Mouse (Mus musculus) CH12.LX (cell line): ENCODE measurements at regions not wholly inside any gene's neighbourhood (a gene's known extent, or its start where the extent isn't known, plus 50 kb on each side); places are given as distances from the start of the nearest gene placed in this dataset.

Source experiments
- CHD1 ChIP-seq: IDR thresholded peaks from 2 replicates; pipeline ENCODE4 v1.6.1; 2012; ENCODE audit warnings: low read depth, low read length, improper control_type of control experiment, inconsistent platforms
- CTCF ChIP-seq, 2 experiments: IDR thresholded peaks in 1 of 2; conservative IDR thresholded peaks in 1 of 2; 2 replicates each; pipeline ENCODE4 v1.5.1; 2011 to 2012; ENCODE audit warnings: low read depth in 2 of 2, low read length in 2 of 2, improper control_type of control experiment in 1 of 2, inconsistent platforms in 1 of 2, mild to moderate bottlenecking in 1 of 2, moderate library complexity in 1 of 2
- EP300 ChIP-seq: IDR thresholded peaks from 2 replicates; pipeline ENCODE4 v1.6.1; 2011; ENCODE audit warnings: low read length, improper control_type of control experiment
- KAT2A ChIP-seq: IDR thresholded peaks from 2 replicates; pipeline ENCODE4 v1.6.1; 2012; ENCODE audit warnings: low read length, improper control_type of control experiment, inconsistent platforms; ENCODE audit not compliant: insufficient replicate concordance
- MAFK ChIP-seq: IDR thresholded peaks from 2 replicates; pipeline ENCODE4 v1.6.1; 2011; ENCODE audit warnings: low read length, improper control_type of control experiment; ENCODE audit not compliant: insufficient replicate concordance
- MYC ChIP-seq: IDR thresholded peaks from 2 replicates; pipeline ENCODE4 v1.6.1; 2011; ENCODE audit warnings: low read depth, mild to moderate bottlenecking, improper control_type of control experiment, low read length
- POLR2A ChIP-seq: IDR thresholded peaks from 2 replicates; pipeline ENCODE4 v1.6.1; 2011; ENCODE audit warnings: low read depth, mild to moderate bottlenecking, improper control_type of control experiment, low read length
- USF1 ChIP-seq: IDR thresholded peaks from 2 replicates; pipeline ENCODE4 v1.6.1; 2014; ENCODE audit warnings: low read depth, mild to moderate bottlenecking, inconsistent platforms, low read length, improper control_type of control experiment

GRCm38 (mm10) chr1:190526046-190526445, 355.5 kb upstream of the Prox1 start:
- TF ChIP-seq CTCF (conservative IDR thresholded peaks at IDR 0.05 in 1 of 2, IDR thresholded peaks at IDR 0.05 in 1 of 2; ENCODE audit: low read depth in 2 of 2, low read length in 2 of 2) (no peak), POLR2A (no peak), MAFK (no peak), KAT2A (no peak), USF1 (no peak), MYC (no peak), EP300 (no peak), CHD1 (no peak)
